Mouse (Mus musculus) liver, embryonic 16.5 days (tissue): ENCODE data around the gene Gfra4. TPM values are rescaled to one million over a fixed set of nuclear protein-coding genes. Genes with fewer than 3 reads are reported as not detected.

ENCODE experiments used
- ATAC-seq: fragments of 200-750 bp; cut with Nextera tagmentation; 2 replicates; pipeline ENCODE4 v1.8.0; 2017; ENCODE audit warnings: low read depth, mild to moderate bottlenecking, moderate number of reproducible peaks, moderate library complexity
- H3K27ac ChIP-seq: fragments of 300-500 bp; sonication (generic); 2 replicates; pipeline ENCODE4 v1.5.1; 2014; ENCODE audit warnings: mild to moderate bottlenecking, low read length
- H3K27me3 ChIP-seq: fragments of 300-500 bp; sonication (generic); 2 replicates; pipeline ENCODE4 v1.6.1; 2014; ENCODE audit warnings: low read depth, low read length, mixed read lengths; ENCODE audit not compliant: control insufficient read depth, insufficient read depth
- H3K36me3 ChIP-seq: fragments of 300-500 bp; sonication (generic); 2 replicates; pipeline ENCODE4 v1.6.1; 2014; ENCODE audit warnings: mild to moderate bottlenecking; ENCODE audit not compliant: control insufficient read depth, insufficient read depth
- H3K4me1 ChIP-seq: fragments of 300-500 bp; sonication (generic); 2 replicates; pipeline ENCODE4 v1.6.1; 2014; ENCODE audit warnings: low read depth, low read length, mixed read lengths; ENCODE audit not compliant: control insufficient read depth
- H3K4me2 ChIP-seq: fragments of 300-500 bp; sonication (generic); 2 replicates; pipeline ENCODE4 v1.6.1; 2014; ENCODE audit warnings: low read depth, low read length, mixed read lengths
- H3K4me3 ChIP-seq: fragments of 300-500 bp; sonication (generic); 2 replicates; pipeline ENCODE4 v1.5.1; 2014; ENCODE audit warnings: low read depth, mild to moderate bottlenecking, low read length
- H3K9ac ChIP-seq: fragments of 300-500 bp; sonication (generic); 2 replicates; pipeline ENCODE4 v1.6.1; 2014; ENCODE audit warnings: low read depth, low read length
- H3K9me3 ChIP-seq: fragments of 300-500 bp; sonication (generic); replicated peaks from 2 replicates; pipeline ENCODE4 v1.6.1; 2016; ENCODE audit warnings: low read length; ENCODE audit not compliant: control insufficient read depth
- WGBS: fragments of 180-500 bp; shearing (Covaris S2); extraction: QIAGEN DNeasy Blood & Tissue Kit; methylation state at CpG from one replicate; pipeline ENCODE4 v1.1.7; 2014; ENCODE audit not compliant: insufficient replicate concordance; 5-methylcytosine and 5-hydroxymethylcytosine counted together
- polyA plus RNA-seq: library from polyadenylated mRNA; unstranded; fragments of >200 nt; fragmentation: Nextera tagmentation; extraction: Ambion mirVana; gene quantifications from 2 replicates; pipeline ENCODE4 v1.2.1, GENCODE M21; 2015

The Gfra4 gene
- 0.16 and 0.18 TPM in 2 replicates for polyA plus RNA-seq

DNA sequence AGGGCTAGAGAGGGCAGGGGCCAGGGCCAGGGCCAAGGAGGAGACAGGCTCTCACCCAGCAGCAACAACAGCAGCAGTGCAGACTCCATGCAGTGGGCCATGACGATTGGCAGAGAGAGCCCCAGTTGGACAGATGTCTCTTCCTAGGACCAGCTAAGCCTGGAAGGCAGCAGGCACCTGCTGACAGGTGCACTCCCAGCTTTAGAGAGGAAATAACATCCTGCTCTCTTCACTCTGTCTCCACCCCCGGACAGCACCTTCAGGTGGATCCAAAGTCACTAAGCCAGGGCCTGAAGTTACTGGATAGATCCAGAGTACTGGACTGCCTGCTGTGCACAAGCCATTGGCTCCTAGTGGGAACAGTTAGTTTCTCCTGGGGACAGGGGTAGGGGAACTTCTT, at the start of gene Gfra4:
Gfra4 (minus strand) TSS at position 101 of the 400 bp plus-strand sequence.
- Histone ChIP-seq H3K9me3 (no peaks in the 10 kb centered on the region), H3K27me3 (peaks cover 49% of the 10 kb centered on the region), H3K4me3 (no peak within 1 kb of the TSS), H3K4me1 (no peaks in the 10 kb centered on the region; the same call in 1 of the 2 replicates), H3K36me3 (no peaks in the 10 kb centered on the region), H3K27ac (no peak within 1 kb of the TSS), H3K9ac (no peak within 1 kb of the TSS), H3K4me2 (no peak within 1 kb of the TSS)
- ATAC-seq = no peak
- WGBS = 49% methylated on average over 2 of the region's 2 CpGs

DNA sequence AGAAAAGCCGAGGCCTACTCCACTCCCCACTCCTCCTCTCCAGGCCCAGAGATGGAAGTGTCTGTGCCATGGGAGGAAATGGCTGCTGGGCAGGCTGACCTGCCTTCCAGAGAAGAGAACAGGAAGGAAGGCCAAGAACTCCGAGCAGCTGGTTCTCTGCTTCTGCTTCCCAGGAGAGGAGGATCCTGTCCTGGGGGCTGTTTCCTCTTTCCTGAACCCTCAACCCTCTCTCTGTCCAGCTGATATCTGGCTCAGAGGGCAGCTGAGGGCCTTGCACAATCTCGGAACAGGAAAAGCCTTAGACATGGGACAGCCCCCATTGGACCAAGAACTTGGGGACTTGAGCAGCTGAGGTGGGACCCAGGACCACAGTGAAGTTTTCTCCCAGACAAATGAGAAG, 48.0 kb upstream of the Gfra4 start:
- no peak overlapping the region for H3K4me3 ChIP-seq
- no peaks in the 10 kb centered on the region for H3K27me3 ChIP-seq
- peak; percentile 44 for ATAC-seq
- no peaks in the 10 kb centered on the region for H3K36me3 ChIP-seq
- peaks cover 6% of the 10 kb centered on the region for H3K4me1 ChIP-seq
- no peak overlapping the region for H3K27ac ChIP-seq
- H3K4me2 ChIP-seq = no peak overlapping the region
- no peak overlapping the region for H3K9ac ChIP-seq
- 54% methylated on average over 3 of the region's 3 CpGs for WGBS
- no peaks in the 10 kb centered on the region for H3K9me3 ChIP-seq

DNA sequence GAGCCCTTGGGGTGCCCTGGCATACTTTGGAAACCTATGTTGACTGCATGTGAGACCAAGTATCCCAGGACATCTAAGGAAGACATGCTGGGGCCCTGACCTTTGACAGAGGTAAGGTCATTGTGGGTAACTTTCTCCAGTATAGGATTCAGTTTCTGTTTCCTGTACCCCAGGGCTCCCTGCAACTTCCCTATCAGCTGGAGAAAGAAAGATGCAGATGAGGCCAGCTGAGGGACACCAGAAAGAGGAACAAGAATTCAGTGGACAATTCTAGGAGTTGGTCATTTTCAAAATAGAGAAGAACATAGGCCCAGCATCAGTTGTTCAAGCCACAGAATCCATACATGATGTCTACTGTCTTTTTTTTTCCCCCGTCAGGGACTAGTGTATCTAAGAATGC, 46.7 kb upstream of the Gfra4 start:
- Histone ChIP-seq H3K27ac (no peak overlapping the region), H3K27me3 (no peaks in the 10 kb centered on the region), H3K4me1 (no peaks in the 10 kb centered on the region; the same call in 1 of the 2 replicates), H3K4me3 (no peak overlapping the region), H3K36me3 (no peaks in the 10 kb centered on the region), H3K4me2 (no peak overlapping the region), H3K9me3 (no peaks in the 10 kb centered on the region), H3K9ac (no peak overlapping the region)
- 50% methylated on average over 1 of the region's 1 CpGs for WGBS
- no peak for ATAC-seq

DNA sequence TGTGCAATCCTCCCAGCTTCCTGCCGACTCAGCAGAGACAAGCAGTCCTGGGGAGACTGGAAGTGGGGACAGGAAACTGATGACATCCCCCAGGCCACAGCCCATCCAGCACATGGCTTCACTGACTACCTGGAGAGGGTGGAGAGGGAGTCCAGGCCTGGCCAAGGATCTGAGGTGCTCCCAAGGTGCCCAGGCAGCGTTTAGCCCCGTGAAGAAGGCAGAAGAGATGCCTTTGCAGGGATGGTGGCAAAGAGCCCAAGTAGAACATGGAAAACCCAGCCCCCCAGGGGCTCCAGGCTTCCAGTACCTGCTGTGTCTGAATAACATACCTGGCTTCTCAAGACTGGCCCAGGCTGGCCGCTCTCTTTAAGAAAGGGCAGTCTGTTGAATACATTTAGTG, 45.7 kb upstream of the Gfra4 start:
- Histone ChIP-seq H3K4me2 (no peak overlapping the region), H3K9me3 (no peaks in the 10 kb centered on the region), H3K27ac (no peak overlapping the region), H3K4me1 (no peaks in the 10 kb centered on the region), H3K9ac (no peak overlapping the region), H3K36me3 (no peaks in the 10 kb centered on the region), H3K4me3 (no peak overlapping the region), H3K27me3 (no peaks in the 10 kb centered on the region)
- ATAC-seq = no peak
- 41% methylated on average over 4 of the region's 4 CpGs for WGBS

DNA sequence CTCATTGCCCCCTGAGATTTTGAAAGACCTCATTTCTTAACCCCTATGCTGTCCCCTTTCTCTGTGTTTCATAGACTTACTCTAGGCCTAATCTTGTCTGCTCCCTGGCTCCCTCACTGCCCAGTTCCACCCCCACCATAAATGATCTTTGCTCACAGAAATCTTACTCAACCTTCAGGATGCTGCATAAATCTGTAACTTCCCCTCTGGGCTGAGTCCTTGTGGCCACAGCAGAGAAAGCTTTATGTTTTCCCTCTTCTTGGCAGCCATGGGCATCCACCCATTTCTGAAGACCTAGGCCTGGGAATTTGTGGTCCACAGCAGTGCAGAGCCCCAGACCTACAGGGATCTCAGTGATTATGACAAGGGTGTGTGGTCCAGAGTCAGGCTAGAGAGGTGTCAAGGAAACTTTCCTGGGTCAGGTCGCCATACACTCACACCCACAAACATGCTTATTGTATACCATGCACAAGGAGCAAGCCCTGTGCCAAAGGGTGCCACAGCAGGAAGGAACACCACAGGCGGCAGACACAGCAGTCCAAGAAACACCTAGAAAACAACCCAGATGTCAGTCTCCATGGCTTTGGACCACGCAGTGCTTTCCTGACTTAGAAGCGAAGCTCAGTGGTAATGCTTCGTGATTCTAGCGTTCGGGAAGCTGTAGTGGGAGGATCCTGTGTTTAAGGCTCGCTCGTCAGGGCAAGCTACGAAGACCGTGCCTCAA, 43.9 kb upstream of the Gfra4 start, which contains the start of gene Siglec1:
Siglec1 (minus strand) TSS at position 99 of the 724 bp plus-strand sequence.
- H3K36me3 ChIP-seq = no peaks in the 10 kb centered on the region
- H3K27ac ChIP-seq = peak within 1 kb of the TSS; percentile 5; the same call in 1 of the 2 replicates
- no peak for ATAC-seq
- no peaks in the 10 kb centered on the region for H3K27me3 ChIP-seq
- H3K9me3 ChIP-seq = no peaks in the 10 kb centered on the region
- H3K4me1 ChIP-seq = no peaks in the 10 kb centered on the region
- no peak within 1 kb of the TSS for H3K4me3 ChIP-seq
- no peak within 1 kb of the TSS for H3K9ac ChIP-seq
- 45% methylated on average over 11 of the region's 11 CpGs for WGBS
- H3K4me2 ChIP-seq = no peak within 1 kb of the TSS

DNA sequence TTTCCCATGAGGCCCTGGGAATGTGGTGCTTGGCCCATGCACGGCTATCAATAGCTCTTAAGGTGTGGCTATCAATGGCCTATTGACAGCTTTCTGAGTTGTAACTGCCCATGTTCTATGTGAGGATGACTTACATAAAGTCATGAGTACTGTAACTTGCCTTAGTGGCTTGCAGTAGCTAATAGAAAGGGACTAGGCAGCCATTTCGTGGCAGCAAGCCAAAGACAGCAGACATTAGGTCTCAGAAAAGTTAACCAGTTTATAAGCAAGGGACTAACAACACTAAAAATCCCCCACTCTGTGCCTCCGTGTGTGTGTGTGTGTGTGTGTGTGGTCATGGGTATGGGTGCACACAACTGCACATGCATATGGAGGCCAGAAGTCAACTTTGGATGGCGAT, 41.3 kb upstream of the Gfra4 start:
- H3K4me2 ChIP-seq = no peak overlapping the region
- no peaks in the 10 kb centered on the region for H3K4me1 ChIP-seq
- no peak overlapping the region for H3K4me3 ChIP-seq
- no peaks in the 10 kb centered on the region for H3K9me3 ChIP-seq
- WGBS = 65% methylated on average over 4 of the region's 4 CpGs
- ATAC-seq = no peak
- H3K27ac ChIP-seq = no peak overlapping the region
- H3K27me3 ChIP-seq = peaks cover 5% of the 10 kb centered on the region; the same call in 1 of the 2 replicates
- H3K9ac ChIP-seq = no peak overlapping the region
- no peaks in the 10 kb centered on the region for H3K36me3 ChIP-seq

DNA sequence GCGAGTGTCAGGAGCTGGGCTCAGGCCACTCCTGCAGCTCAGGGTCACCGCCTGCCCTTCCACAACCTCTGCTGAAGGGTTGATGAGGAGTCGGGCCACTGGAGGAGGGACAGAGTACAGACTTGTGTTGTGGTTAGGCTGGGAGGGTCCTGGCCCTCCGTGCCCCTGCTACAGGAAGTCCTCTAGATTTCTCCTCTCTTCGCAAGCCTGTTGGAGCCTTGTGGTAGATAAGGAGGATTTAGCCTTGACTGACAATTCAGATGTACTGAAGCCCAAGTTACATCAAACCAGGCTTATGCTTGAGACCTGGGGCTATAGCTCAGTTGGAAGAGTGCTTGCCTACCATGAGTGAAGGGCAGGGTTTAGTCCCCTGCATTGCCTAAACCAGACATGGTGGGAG, 37.6 kb upstream of the Gfra4 start:
- H3K27me3 ChIP-seq = peaks cover 16% of the 10 kb centered on the region
- 24% methylated on average over 5 of the region's 5 CpGs for WGBS
- H3K9me3 ChIP-seq = no peaks in the 10 kb centered on the region
- ATAC-seq = no peak
- H3K27ac ChIP-seq = no peak overlapping the region
- no peaks in the 10 kb centered on the region for H3K36me3 ChIP-seq
- no peaks in the 10 kb centered on the region for H3K4me1 ChIP-seq
- no peak overlapping the region for H3K4me2 ChIP-seq
- H3K9ac ChIP-seq = no peak overlapping the region
- no peak overlapping the region for H3K4me3 ChIP-seq

DNA sequence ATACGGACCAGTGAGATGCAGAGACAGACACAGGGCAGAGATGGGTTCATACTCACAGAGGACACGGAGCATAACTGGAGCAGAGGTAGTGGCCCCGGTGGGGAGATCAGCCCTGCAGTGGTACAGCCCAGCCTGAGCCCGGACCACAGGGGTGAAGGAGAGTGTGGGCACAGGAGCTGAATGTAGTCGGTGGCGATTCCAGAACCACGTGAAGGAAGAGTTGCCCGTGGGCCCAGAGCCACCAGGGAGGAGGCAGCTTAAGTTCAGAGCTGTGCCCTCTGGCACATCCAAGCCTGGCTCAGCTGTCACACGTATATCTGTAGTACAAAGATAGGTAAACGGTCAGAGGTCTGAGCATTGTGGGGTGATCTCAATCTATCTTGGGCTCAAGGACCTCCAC, 29.6 kb upstream of the Gfra4 start:
- H3K36me3 ChIP-seq = no peaks in the 10 kb centered on the region
- H3K4me1 ChIP-seq = no peaks in the 10 kb centered on the region
- no peak overlapping the region for H3K4me3 ChIP-seq
- H3K9me3 ChIP-seq = no peaks in the 10 kb centered on the region
- H3K27me3 ChIP-seq = peaks cover 4% of the 10 kb centered on the region; the same call in 1 of the 2 replicates
- no peak overlapping the region for H3K27ac ChIP-seq
- ATAC-seq = no peak
- WGBS = 70% methylated on average over 10 of the region's 10 CpGs
- H3K4me2 ChIP-seq = no peak overlapping the region
- H3K9ac ChIP-seq = no peak overlapping the region

DNA sequence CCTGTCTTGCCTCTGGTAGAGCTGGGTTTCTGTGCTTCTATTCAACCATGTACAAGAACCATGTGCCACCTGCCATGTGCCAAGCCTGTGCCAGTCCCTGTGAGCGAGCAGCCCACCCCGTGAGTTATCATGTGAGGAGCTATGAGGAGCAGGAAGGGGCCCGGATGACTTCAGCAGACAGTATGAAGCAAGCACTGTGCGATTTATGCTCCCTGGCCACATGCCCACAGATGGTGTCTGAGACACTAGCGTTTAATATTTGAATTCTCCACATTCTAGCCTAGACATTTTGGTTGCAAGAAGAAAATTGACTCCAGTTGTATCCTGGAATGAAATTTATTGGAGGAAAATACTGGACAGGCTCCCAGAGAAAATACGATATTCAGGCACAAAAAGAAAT, 24.6 kb upstream of the Gfra4 start:
- Histone ChIP-seq H3K36me3 (no peaks in the 10 kb centered on the region), H3K4me3 (no peak overlapping the region), H3K9ac (no peak overlapping the region), H3K4me1 (no peaks in the 10 kb centered on the region; the same call in 1 of the 2 replicates), H3K9me3 (no peaks in the 10 kb centered on the region), H3K27me3 (peaks cover 31% of the 10 kb centered on the region), H3K4me2 (no peak overlapping the region), H3K27ac (no peak overlapping the region)
- no peak for ATAC-seq
- 47% methylated on average over 6 of the region's 6 CpGs for WGBS
